Mouse (Mus musculus): ENCODE results near the gene Nostrin. TPM values are rescaled to one million over a fixed set of nuclear protein-coding genes. Genes with fewer than 3 reads are reported as not detected.

Nostrin gene
- 0.42 and 0.45 TPM in 2 replicates for polyA plus RNA-seq (2016; fragmentation: Nextera tagmentation; extraction: Ambion mirVana)

GRCm38 (mm10) chr2:69135661-69136576 lies at the start of gene Nostrin:
Gene Nostrin (plus strand): TSS chr2:69135800.
- 69% methylated on average over 15 of the region's 15 CpGs for WGBS
- Histone ChIP-seq H3K27me3 (replicated peaks; ENCODE audit: low read depth, poor library complexity, severe bottlenecking) (no peaks in the 10 kb centered on the region), H3K27ac (replicated peaks) (peak within 1 kb of the TSS; percentile 40; the same call in 1 of the 2 replicates), H3K4me1 (peaks cover 10% of the 10 kb centered on the region), H3K36me3 (replicated peaks) (no peaks in the 10 kb centered on the region), H3K4me3 (no peak within 1 kb of the TSS), H3K9me3 (no peaks in the 10 kb centered on the region)
- no peak for DNase-seq (ENCODE audit: low spot score)

- Histone ChIP-seq H3K27me3 (replicated peaks; ENCODE audit: low read depth, poor library complexity, severe bottlenecking) (no peaks in the 10 kb centered on the region), H3K9me3 (no peaks in the 10 kb centered on the region), H3K27ac (replicated peaks) (peak overlapping the region; percentile 8; the same call in 1 of the 2 replicates), H3K4me3 (no peak overlapping the region), H3K4me1 (peaks cover 31% of the 10 kb centered on the region), H3K36me3 (replicated peaks) (no peaks in the 10 kb centered on the region)
- DNase-seq (ENCODE audit: low spot score), result no peak
- WGBS, result 51% methylated on average over 8 of the region's 8 CpGs
These were observed 48.9 kb upstream of the Nostrin start for GRCm38 (mm10) chr2:69086505-69087260.

GRCm38 (mm10) chr2:69095836-69096235 lies 39.8 kb upstream of the Nostrin start:
- DNase-seq (ENCODE audit: low spot score), result no peak
- no peaks in the 10 kb centered on the region for H3K36me3 ChIP-seq (replicated peaks)
- no peak overlapping the region for H3K27ac ChIP-seq (replicated peaks)
- H3K9me3 ChIP-seq, result no peaks in the 10 kb centered on the region
- H3K4me1 ChIP-seq, result no peaks in the 10 kb centered on the region
- no peak overlapping the region for H3K4me3 ChIP-seq
- no peaks in the 10 kb centered on the region for H3K27me3 ChIP-seq (replicated peaks; ENCODE audit: low read depth, poor library complexity, severe bottlenecking)

GRCm38 (mm10) chr2:69096821-69097220 lies 38.8 kb upstream of the Nostrin start:
- no peak overlapping the region for H3K27ac ChIP-seq (replicated peaks)
- 92% methylated on average over 4 of the region's 4 CpGs for WGBS
- H3K4me3 ChIP-seq, result no peak overlapping the region
- no peaks in the 10 kb centered on the region for H3K9me3 ChIP-seq
- H3K27me3 ChIP-seq (replicated peaks; ENCODE audit: low read depth, poor library complexity, severe bottlenecking), result no peaks in the 10 kb centered on the region
- DNase-seq (ENCODE audit: low spot score), result no peak
- H3K36me3 ChIP-seq (replicated peaks), result no peaks in the 10 kb centered on the region
- H3K4me1 ChIP-seq, result no peaks in the 10 kb centered on the region

- no peak for DNase-seq (ENCODE audit: low spot score)
- WGBS, result 98% methylated on average over 2 of the region's 2 CpGs
- Histone ChIP-seq H3K4me3 (no peak overlapping the region), H3K27me3 (replicated peaks; ENCODE audit: low read depth, poor library complexity, severe bottlenecking) (no peaks in the 10 kb centered on the region), H3K9me3 (no peaks in the 10 kb centered on the region), H3K36me3 (replicated peaks) (no peaks in the 10 kb centered on the region), H3K27ac (replicated peaks) (no peak overlapping the region), H3K4me1 (no peaks in the 10 kb centered on the region)
These were observed 38.1 kb upstream of the Nostrin start for GRCm38 (mm10) chr2:69097526-69097925.

GRCm38 (mm10) chr2:69098701-69099100 lies 36.9 kb upstream of the Nostrin start:
- DNase-seq (ENCODE audit: low spot score), result no peak
- Histone ChIP-seq H3K9me3 (no peaks in the 10 kb centered on the region), H3K36me3 (replicated peaks) (no peaks in the 10 kb centered on the region), H3K27ac (replicated peaks) (no peak overlapping the region), H3K4me3 (no peak overlapping the region), H3K4me1 (no peaks in the 10 kb centered on the region), H3K27me3 (replicated peaks; ENCODE audit: low read depth, poor library complexity, severe bottlenecking) (no peaks in the 10 kb centered on the region)
- 91% methylated on average over 3 of the region's 3 CpGs for WGBS

GRCm38 (mm10) chr2:69099147-69099546 lies 36.5 kb upstream of the Nostrin start:
- Histone ChIP-seq H3K27ac (replicated peaks) (no peak overlapping the region), H3K4me1 (no peaks in the 10 kb centered on the region), H3K9me3 (no peaks in the 10 kb centered on the region), H3K27me3 (replicated peaks; ENCODE audit: low read depth, poor library complexity, severe bottlenecking) (no peaks in the 10 kb centered on the region), H3K4me3 (no peak overlapping the region), H3K36me3 (replicated peaks) (no peaks in the 10 kb centered on the region)
- DNase-seq (ENCODE audit: low spot score), result no peak
- WGBS, result 95% methylated on average over 7 of the region's 7 CpGs

GRCm38 (mm10) chr2:69100706-69101105 lies 34.9 kb upstream of the Nostrin start:
- DNase-seq (ENCODE audit: low spot score), result peak; percentile 47
- WGBS, result 27% methylated on average over 3 of the region's 3 CpGs
- H3K9me3 ChIP-seq, result no peaks in the 10 kb centered on the region
- no peak overlapping the region for H3K4me3 ChIP-seq
- no peak overlapping the region for H3K27ac ChIP-seq (replicated peaks)
- H3K4me1 ChIP-seq, result 0 out of 2 replicates have a peak, but pooled peaks cover 3% of the 10 kb centered on the region
- H3K27me3 ChIP-seq (replicated peaks; ENCODE audit: low read depth, poor library complexity, severe bottlenecking), result no peaks in the 10 kb centered on the region
- no peaks in the 10 kb centered on the region for H3K36me3 ChIP-seq (replicated peaks)

GRCm38 (mm10) chr2:69103526-69103925 lies 32.1 kb upstream of the Nostrin start:
- 80% methylated on average over 3 of the region's 3 CpGs for WGBS
- DNase-seq (ENCODE audit: low spot score), result no peak
- no peaks in the 10 kb centered on the region; the same call in 1 of the 2 replicates for H3K36me3 ChIP-seq (replicated peaks)
- no peaks in the 10 kb centered on the region for H3K9me3 ChIP-seq
- H3K27me3 ChIP-seq (replicated peaks; ENCODE audit: low read depth, poor library complexity, severe bottlenecking), result no peaks in the 10 kb centered on the region
- no peak overlapping the region for H3K4me3 ChIP-seq
- H3K4me1 ChIP-seq, result peaks cover 3% of the 10 kb centered on the region; the same call in 1 of the 2 replicates
- no peak overlapping the region for H3K27ac ChIP-seq (replicated peaks)

- Histone ChIP-seq H3K9me3 (no peaks in the 10 kb centered on the region), H3K4me1 (peaks cover 3% of the 10 kb centered on the region; the same call in 1 of the 2 replicates), H3K36me3 (replicated peaks) (no peaks in the 10 kb centered on the region; the same call in 1 of the 2 replicates), H3K4me3 (no peak overlapping the region), H3K27ac (replicated peaks) (no peak overlapping the region), H3K27me3 (replicated peaks; ENCODE audit: low read depth, poor library complexity, severe bottlenecking) (no peaks in the 10 kb centered on the region)
- no peak for DNase-seq (ENCODE audit: low spot score)
- 66% methylated on average over 10 of the region's 10 CpGs for WGBS
These were observed 31.0 kb upstream of the Nostrin start for GRCm38 (mm10) chr2:69104511-69105145.

- H3K27ac ChIP-seq (replicated peaks), result no peak overlapping the region
- WGBS, result 75% methylated on average over 5 of the region's 5 CpGs
These were observed 26.4 kb upstream of the Nostrin start for GRCm38 (mm10) chr2:69109246-69109645.

GRCm38 (mm10) chr2:69109710-69110109 lies 25.9 kb upstream of the Nostrin start:
- Histone ChIP-seq H3K27me3 (replicated peaks; ENCODE audit: low read depth, poor library complexity, severe bottlenecking) (no peaks in the 10 kb centered on the region), H3K9me3 (no peaks in the 10 kb centered on the region), H3K27ac (replicated peaks) (no peak overlapping the region), H3K4me3 (no peak overlapping the region), H3K4me1 (peaks cover 1% of the 10 kb centered on the region; the same call in 1 of the 2 replicates), H3K36me3 (replicated peaks) (peaks cover 11% of the 10 kb centered on the region)
- DNase-seq (ENCODE audit: low spot score), result no peak
- 81% methylated on average over 7 of the region's 7 CpGs for WGBS

More at GRCm38 (mm10) chr2:69109246-69109645, 26.4 kb upstream of the Nostrin start:
- peaks cover 11% of the 10 kb centered on the region; the same call in 1 of the 2 replicates for H3K36me3 ChIP-seq (replicated peaks)
- H3K4me1 ChIP-seq, result peaks cover 3% of the 10 kb centered on the region; the same call in 1 of the 2 replicates
- no peaks in the 10 kb centered on the region for H3K9me3 ChIP-seq
- DNase-seq (ENCODE audit: low spot score), result no peak
- no peak overlapping the region for H3K4me3 ChIP-seq
- no peaks in the 10 kb centered on the region for H3K27me3 ChIP-seq (replicated peaks; ENCODE audit: low read depth, poor library complexity, severe bottlenecking)
